Mouse (Mus musculus) ES-E14 (cell line): ENCODE measurements around the gene Dlx3. TPM values are rescaled to one million over a fixed set of nuclear protein-coding genes. Genes with fewer than 3 reads are reported as not detected.

Source experiments
- DNase-seq: peaks from one replicate; pipeline ENCODE4 v3.0.0-alpha.2; 2013; ENCODE audit warnings: low read depth, low spot score
- H3K27ac ChIP-seq: 2 replicates; pipeline ENCODE4 v1.5.1; 2012; ENCODE audit warnings: low read depth, mild to moderate bottlenecking, low read length, moderate library complexity, mixed read lengths; ENCODE audit not compliant: poor library complexity, insufficient read depth, severe bottlenecking
- H3K36me3 ChIP-seq: 2 replicates; pipeline ENCODE4 v1.6.1; 2012; ENCODE audit warnings: mild to moderate bottlenecking, low read length, moderate library complexity, mixed read lengths; ENCODE audit not compliant: control insufficient read depth, poor library complexity, insufficient read depth, severe bottlenecking
- H3K4me1 ChIP-seq, 2 experiments: fragments of 150-350 bp in 1 of 2; sonication (generic) in 1 of 2; 2 replicates each; pipeline ENCODE4 v1.6.1; 2012; ENCODE audit warnings: low read length in 2 of 2, mild to moderate bottlenecking in 1 of 2, mixed read lengths in 1 of 2; ENCODE audit not compliant: control insufficient read depth in 2 of 2, insufficient read depth in 2 of 2, poor library complexity in 1 of 2
- H3K4me3 ChIP-seq, 2 experiments: fragments of 150-350 bp in 1 of 2; sonication (generic) in 1 of 2; 2 replicates each; pipeline ENCODE4 v1.5.1; 2012; ENCODE audit warnings: low read length in 2 of 2, low read depth in 1 of 2, mild to moderate bottlenecking in 1 of 2, mixed read lengths in 1 of 2; ENCODE audit not compliant: insufficient read depth in 1 of 2, poor library complexity in 1 of 2, severe bottlenecking in 1 of 2
- H3K9ac ChIP-seq: 2 replicates; pipeline ENCODE4 v1.6.1; 2012; ENCODE audit warnings: low read depth, mild to moderate bottlenecking, low read length, mixed read lengths; ENCODE audit not compliant: poor library complexity, insufficient read depth, severe bottlenecking
- H3K9me3 ChIP-seq: fragments of 150-350 bp; sonication (generic); 2 replicates; pipeline ENCODE4 v1.6.1; 2012; ENCODE audit warnings: low read depth, mild to moderate bottlenecking, low read length; ENCODE audit not compliant: control insufficient read depth, insufficient read depth
- CHD2 ChIP-seq: IDR thresholded peaks from 2 replicates; pipeline ENCODE4 v1.6.1; 2014; ENCODE audit warnings: mild to moderate bottlenecking, low read depth, low read length, inconsistent platforms
- HCFC1 ChIP-seq: IDR thresholded peaks from 2 replicates; pipeline ENCODE4 v1.6.1; 2012; ENCODE audit warnings: low read length, inconsistent platforms, borderline replicate concordance; ENCODE audit not compliant: insufficient read depth
- MAFK ChIP-seq: IDR thresholded peaks from 2 replicates; pipeline ENCODE4 v1.6.1; 2014; ENCODE audit warnings: mild to moderate bottlenecking, low read depth, low read length, inconsistent platforms; ENCODE audit not compliant: insufficient read depth
- ZC3H11A ChIP-seq: IDR thresholded peaks from 2 replicates; pipeline ENCODE4 v1.6.1; 2012; ENCODE audit warnings: low read depth, mild to moderate bottlenecking, inconsistent platforms, low read length, borderline replicate concordance
- ZNF384 ChIP-seq: IDR thresholded peaks from 2 replicates; pipeline ENCODE4 v1.6.1; 2012; ENCODE audit warnings: low read depth, low read length, inconsistent platforms
- in situ Hi-C, 2 experiments: fragments of 600-800 bp; cut with MboI; formaldehyde crosslinking; loops; one replicate each; pipeline ENCODE4 v1.15.1; 2025; ENCODE audit warnings: low sequenced_read_pairs in 2 of 2, inconsistent platforms in 1 of 2; ENCODE audit not compliant: unreplicated experiment in 2 of 2
- total RNA-seq: library from RNA; depleted of rRNA; stranded (reverse); fragments of 300-350 nt; gene quantifications from 2 replicates; pipeline ENCODE4 v1.2.3, GENCODE M21; 2012

Dlx3 gene
- total RNA-seq, 1 experiment: 0.54 TPM

- Histone ChIP-seq H3K36me3 (no peaks in the 10 kb centered on the region), H3K9ac (no peak overlapping the region), H3K4me1 (peaks cover 0 to 12% of the 10 kb centered on the region in 2 experiments; a peak in 3 of 4 replicates), H3K27ac (no peak overlapping the region), H3K9me3 (no peaks in the 10 kb centered on the region), H3K4me3 (no peak overlapping the region)
- no peak for TF ChIP-seq MAFK
- no peak for TF ChIP-seq ZC3H11A
- no peak for TF ChIP-seq CHD2
- in situ Hi-C loops: no loop called here
- no peak for DNase-seq
These were observed 24.3 kb upstream of the Dlx3 start for GRCm38 (mm10) chr11:95095596-95095995.

- Histone ChIP-seq H3K36me3 (no peaks in the 10 kb centered on the region), H3K27ac (no peak overlapping the region), H3K9me3 (no peaks in the 10 kb centered on the region), H3K4me1 (peaks cover 7 to 20% of the 10 kb centered on the region in 2 experiments; a peak in 3 of 4 replicates), H3K9ac (no peak overlapping the region), H3K4me3 (no peak overlapping the region)
- in situ Hi-C loops: no loop called here
- TF ChIP-seq ZNF384: no peak
- TF ChIP-seq HCFC1: no peak
- TF ChIP-seq MAFK: no peak
- no peak for TF ChIP-seq ZC3H11A
- no peak for TF ChIP-seq CHD2
- no peak for DNase-seq
These were observed 23.1 kb upstream of the Dlx3 start for GRCm38 (mm10) chr11:95096608-95097373.

DNA sequence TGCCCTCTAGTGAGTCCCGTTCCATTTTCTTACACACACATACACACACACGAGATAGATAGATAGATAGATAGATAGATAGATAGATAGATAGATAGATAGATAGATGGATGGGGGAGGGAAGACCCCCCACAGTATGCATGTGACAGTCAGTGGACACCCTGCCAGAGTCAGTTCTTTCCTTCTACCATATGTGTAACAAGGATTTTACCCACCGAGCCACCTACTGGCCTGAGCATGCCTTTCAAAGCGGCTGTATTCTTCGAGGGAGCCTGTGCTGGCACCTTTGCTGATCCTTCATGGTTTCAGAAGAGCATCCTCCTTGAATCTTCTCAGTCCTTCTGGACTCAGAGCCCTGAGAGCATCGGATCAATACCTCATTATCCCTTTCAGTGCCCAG, 22.0 kb upstream of the Dlx3 start:
- Histone ChIP-seq H3K4me1 (peaks cover 9 to 18% of the 10 kb centered on the region in 2 experiments; a peak in 3 of 4 replicates), H3K9ac (no peak overlapping the region)
- no peak for TF ChIP-seq MAFK
- no peak for TF ChIP-seq ZNF384
- no peak for TF ChIP-seq CHD2
- no peak for TF ChIP-seq ZC3H11A
- TF ChIP-seq HCFC1: no peak

GRCm38 (mm10) chr11:95098346-95099095, 21.4 kb upstream of the Dlx3 start:
- DNase-seq: no peak
- in situ Hi-C loops: no loop called here
- Histone ChIP-seq H3K4me3 (no peak overlapping the region), H3K36me3 (no peaks in the 10 kb centered on the region), H3K9ac (no peak overlapping the region), H3K4me1 (peaks cover 9 to 18% of the 10 kb centered on the region in 2 experiments; a peak in 3 of 4 replicates), H3K27ac (no peak overlapping the region), H3K9me3 (no peaks in the 10 kb centered on the region)
- TF ChIP-seq HCFC1 (no peak), CHD2 (no peak), ZNF384 (no peak), ZC3H11A (no peak), MAFK (no peak)

More for the DNA sequence above, 22.0 kb upstream of the Dlx3 start:
- H3K4me3 ChIP-seq: no peak overlapping the region
- no peaks in the 10 kb centered on the region for H3K9me3 ChIP-seq
- no peak for DNase-seq
- no peak overlapping the region for H3K27ac ChIP-seq
- in situ Hi-C loops: no loop called here
- no peaks in the 10 kb centered on the region for H3K36me3 ChIP-seq
